Mouse (Mus musculus): ENCODE results near the gene Hyal1. TPM values are rescaled to one million over a fixed set of nuclear protein-coding genes. Genes with fewer than 3 reads are reported as not detected.
"Not testable (repeated sequence)": the region's sequence is repeated elsewhere in the genome, so short reads cannot be mapped to it uniquely, and the experiment has no call there.

The Hyal1 gene
- total RNA-seq, 2 experiments from 2014 or later = 3.9 to 5.7 TPM

- no peak for DNase-seq
- intact Hi-C loops (cut with DNase I) = no loop called here
These were observed 27.2 kb upstream of the Hyal1 start for GRCm38 (mm10) chr9:107549297-107550074.

DNA sequence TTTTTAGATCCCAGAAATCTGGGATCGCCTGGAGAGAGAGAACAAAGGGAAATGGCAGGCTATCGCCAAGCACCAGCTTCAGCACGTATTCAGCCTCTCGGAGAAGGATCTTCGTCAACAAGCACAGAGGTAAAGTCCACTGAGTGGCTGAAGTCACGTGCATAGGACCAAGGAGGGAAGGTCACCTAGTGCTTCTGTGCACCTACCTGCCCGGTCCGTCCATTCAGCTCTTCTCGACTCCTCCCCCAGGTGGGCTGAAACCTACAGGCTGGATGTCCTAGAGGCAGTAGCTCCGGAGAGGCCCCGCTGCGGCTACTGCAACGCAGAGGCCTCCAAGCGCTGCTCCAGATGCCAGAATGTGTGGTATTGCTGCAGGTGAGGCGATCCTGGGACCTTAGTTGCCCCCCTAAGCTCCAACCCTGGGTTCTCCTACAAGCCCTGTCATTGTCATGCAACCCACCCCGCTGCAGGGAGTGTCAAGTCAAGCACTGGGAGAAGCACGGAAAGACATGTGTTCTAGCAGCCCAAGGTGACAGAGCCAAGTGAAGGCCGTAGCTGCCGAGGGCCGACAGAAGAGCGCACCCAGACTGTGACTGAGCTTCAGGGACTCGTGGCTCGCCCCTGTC is 26.1 kb upstream of the Hyal1 start:
- DNase-seq = no peak
- intact Hi-C loops (cut with DNase I) = no loop called here

- intact Hi-C loops (cut with DNase I) = no loop called here
- DNase-seq = peak; percentile 76 to 81
These were observed 25.4 kb upstream of the Hyal1 start, which contains the start of gene Rassf1 for GRCm38 (mm10) chr9:107551117-107551889. Rassf1 (plus strand) TSS chr9:107551555.

- intact Hi-C loops (cut with DNase I) = no loop called here
- no peak for DNase-seq
These were observed 24.8 kb upstream of the Hyal1 start for GRCm38 (mm10) chr9:107551890-107552355.

- intact Hi-C loops (cut with DNase I) = no loop called here
These were observed 23.9 kb upstream of the Hyal1 start for GRCm38 (mm10) chr9:107552690-107553393.

GRCm38 (mm10) chr9:107553541-107554318 is 23.0 kb upstream of the Hyal1 start:
- DNase-seq = peak in 1 of 2 experiments; percentile 51
- intact Hi-C loops (cut with DNase I) = no loop called here

More at GRCm38 (mm10) chr9:107552690-107553393, 23.9 kb upstream of the Hyal1 start:
- DNase-seq = no peak

GRCm38 (mm10) chr9:107554319-107554825 is 22.4 kb upstream of the Hyal1 start:
- intact Hi-C loops (cut with DNase I) = no loop called here
- DNase-seq = peak; percentile 95 to 96

- intact Hi-C loops (cut with DNase I) = no loop called here
These were observed 21.7 kb upstream of the Hyal1 start for GRCm38 (mm10) chr9:107555031-107555457.

GRCm38 (mm10) chr9:107555701-107556100 is 21.0 kb upstream of the Hyal1 start:
- intact Hi-C loops (cut with DNase I) = no loop called here
- DNase-seq = no peak

More at GRCm38 (mm10) chr9:107555031-107555457, 21.7 kb upstream of the Hyal1 start:
- peak; percentile 86 to 87 for DNase-seq

GRCm38 (mm10) chr9:107556346-107556745 is 20.4 kb upstream of the Hyal1 start:
- intact Hi-C loops (cut with DNase I) = no loop called here
- no peak for DNase-seq

DNA sequence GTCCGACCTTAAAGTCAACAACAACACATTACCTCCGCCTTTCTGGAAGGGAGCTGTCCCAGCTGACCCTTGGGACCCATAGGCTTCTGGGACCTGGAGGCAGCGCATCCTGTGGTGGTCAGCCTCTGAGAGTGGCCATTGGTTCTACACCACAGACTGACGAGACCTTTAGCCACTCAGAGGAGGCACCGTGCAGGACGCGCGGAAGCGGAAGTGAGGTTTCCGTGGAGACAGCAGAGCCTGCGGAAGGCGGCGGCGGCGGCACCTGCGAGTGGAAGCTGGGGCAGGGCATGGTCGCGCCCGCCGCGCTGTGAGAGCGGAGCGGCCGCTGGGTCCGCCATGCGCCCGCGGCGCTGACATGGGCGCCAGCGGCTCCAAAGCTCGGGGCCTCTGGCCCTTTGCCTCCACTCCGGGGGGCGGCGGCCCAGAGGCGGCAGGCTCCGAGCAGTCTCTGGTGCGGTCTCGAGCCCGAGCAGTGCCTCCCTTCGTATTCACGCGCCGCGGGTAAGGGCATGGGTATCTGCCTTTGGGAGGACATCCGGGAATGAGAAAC is 13.6 kb upstream of the Hyal1 start, which contains the start of gene Tusc2:
Tusc2 (plus strand) TSS at position 227 of the 553 bp plus-strand sequence.
- DNase-seq = peak; percentile 97
- intact Hi-C loops (cut with DNase I) = no loop called here

GRCm38 (mm10) chr9:107565556-107565955 is 11.2 kb upstream of the Hyal1 start:
- intact Hi-C loops (cut with DNase I); DNase-seq: not testable (repeated sequence)

- DNase-seq = peak; percentile 90 to 91
- intact Hi-C loops (cut with DNase I) = no loop called here
These were observed 10.6 kb upstream of the Hyal1 start for GRCm38 (mm10) chr9:107566041-107566709.

GRCm38 (mm10) chr9:107566855-107567254 is 9.9 kb upstream of the Hyal1 start:
- intact Hi-C loops (cut with DNase I) = no loop called here
- peak; percentile 54 to 63 for DNase-seq

DNA sequence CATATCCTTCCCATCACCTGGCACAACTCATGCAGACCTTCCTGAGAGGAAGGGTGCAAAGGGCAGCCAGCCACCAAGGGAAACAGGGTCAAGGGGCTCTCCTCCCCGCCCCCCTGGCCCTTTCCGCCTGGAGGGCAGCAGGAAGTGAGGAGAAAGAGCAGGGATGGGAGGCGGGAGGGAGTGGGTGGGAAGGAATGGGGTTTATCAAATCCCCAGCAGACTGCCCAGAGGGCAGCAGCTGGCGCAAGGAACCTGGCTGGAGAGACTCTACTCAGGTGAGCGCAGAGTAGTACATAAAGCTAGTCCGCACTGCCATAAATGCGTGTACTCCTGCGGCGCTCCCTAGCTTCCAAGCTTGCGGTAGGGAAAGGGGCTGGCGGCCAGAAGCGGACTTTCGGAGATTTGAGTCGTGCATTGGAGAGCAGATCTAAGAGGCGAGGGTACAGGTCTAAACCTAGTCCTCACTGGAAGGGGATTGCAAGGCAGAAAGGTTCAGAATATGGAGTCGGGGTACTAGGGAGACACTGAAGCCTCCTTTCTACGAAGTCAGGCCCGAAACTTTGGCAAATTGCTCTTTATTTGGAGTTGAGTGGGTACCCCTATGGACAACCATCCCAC is 8.9 kb upstream of the Hyal1 start, which contains the start of gene Hyal2:
Hyal2 (plus strand) TSS at position 244 of the 618 bp plus-strand sequence.
- peak in 1 of 2 experiments; percentile 48 for DNase-seq
- intact Hi-C loops (cut with DNase I) = no loop called here

- intact Hi-C loops (cut with DNase I) = no loop called here
- peak; percentile 91 for DNase-seq
These were observed 8.1 kb upstream of the Hyal1 start for GRCm38 (mm10) chr9:107568331-107569261.

- intact Hi-C loops (cut with DNase I) = no loop called here
- no peak for DNase-seq
These were observed 7.5 kb upstream of the Hyal1 start for GRCm38 (mm10) chr9:107569270-107569669.

All from heart, postnatal 10 days (tissue).